Mouse (Mus musculus) spleen, postnatal 4 days (tissue): ENCODE data around the gene Gm45140.
A peak's percentile ranks its signal among the peaks of the same experiment; 100 is the strongest.

Source experiments
- DNase-seq, 2 experiments: peaks; one replicate each; pipeline ENCODE4 v3.0.0; 2022; ENCODE audit warnings: low spot score in 2 of 2

The Gm45140 gene

DNA sequence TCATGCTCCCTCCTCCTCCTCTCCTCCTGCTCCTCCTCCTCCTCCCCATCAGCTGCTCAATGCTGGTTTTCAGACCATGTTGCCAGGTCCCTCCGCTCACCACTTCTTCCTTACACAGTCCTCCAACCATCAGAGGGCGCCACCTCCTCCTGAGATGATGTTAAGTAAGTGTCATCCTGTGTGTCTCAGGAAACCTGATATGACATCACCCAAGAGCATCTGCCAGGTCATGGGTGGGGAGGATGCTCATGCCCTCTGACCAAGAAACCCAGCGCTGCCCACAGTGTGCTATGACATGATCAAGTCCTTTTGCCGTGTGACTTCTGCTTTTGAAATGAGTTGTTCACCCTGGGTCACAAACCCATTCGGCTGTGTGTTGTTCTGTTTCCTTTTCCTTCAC is 92.8 kb downstream of the Gm45140 start:
- peak in 1 of 2 experiments; percentile 52 for DNase-seq

DNA sequence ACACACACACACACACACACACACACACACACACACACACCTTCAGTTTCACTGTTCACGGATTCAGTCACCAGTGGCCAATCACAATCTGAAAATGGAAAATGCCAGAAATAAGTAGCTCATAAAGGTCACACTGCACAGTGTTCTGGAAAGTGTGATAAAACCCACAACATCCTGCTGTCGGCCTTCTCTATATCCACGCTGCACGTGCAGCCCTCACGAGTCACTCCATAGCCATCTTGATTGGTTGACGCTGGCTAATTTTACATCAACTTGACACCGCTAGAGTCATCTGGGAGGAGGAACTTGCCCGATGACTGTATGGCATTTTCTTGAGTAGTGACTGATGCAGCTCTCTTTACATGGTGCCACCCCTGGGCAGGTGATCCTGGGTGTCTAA is 93.6 kb downstream of the Gm45140 start:
- DNase-seq: no peak

DNA sequence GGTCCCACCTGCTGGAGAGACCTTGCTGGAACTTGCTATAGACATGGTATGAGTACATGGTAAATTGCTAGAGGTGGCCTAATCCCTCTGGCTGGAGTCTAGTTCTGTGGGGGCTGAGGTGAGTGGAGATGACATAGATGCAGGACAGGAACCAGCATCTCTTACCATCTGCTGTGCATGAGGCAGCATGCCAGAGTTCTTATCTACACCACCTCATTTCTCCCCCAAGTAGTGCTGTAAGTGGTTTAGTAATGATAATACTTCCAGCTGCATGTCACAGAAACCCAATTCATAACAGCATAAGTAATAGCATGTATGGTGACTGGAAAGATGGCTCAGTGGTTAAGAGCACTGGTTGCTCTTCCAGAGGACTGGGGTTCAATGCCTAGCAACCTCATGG is 95.1 kb downstream of the Gm45140 start:
- peak in 1 of 2 experiments; percentile 71 for DNase-seq

DNA sequence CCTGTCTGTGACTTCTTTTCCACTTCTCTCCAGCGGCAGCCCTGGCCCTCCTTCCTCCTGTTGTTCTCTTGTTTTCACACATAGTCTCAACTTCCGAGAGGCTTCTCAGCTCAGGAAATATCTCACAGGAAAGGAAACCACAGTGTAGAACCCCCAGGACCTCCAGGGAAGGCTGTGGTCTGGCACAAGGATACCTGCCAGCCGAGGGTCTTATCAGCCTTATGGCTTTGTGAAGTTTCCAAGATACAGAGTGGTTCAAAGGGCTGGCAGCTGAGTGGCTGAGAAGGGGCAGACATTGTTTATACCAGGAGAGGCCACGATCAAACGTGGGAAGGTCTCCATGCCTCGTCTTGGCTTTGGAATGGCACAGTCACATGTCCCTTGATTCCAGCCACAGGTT is 95.7 kb downstream of the Gm45140 start:
- DNase-seq: no peak
